Mouse (Mus musculus): ENCODE measurements at regions not wholly inside any gene's neighbourhood (a gene's known extent, or its start where the extent isn't known, plus 50 kb on each side); places are given as distances from the start of the nearest gene placed in this dataset.

- no peak for TF ChIP-seq CTCF (conservative IDR thresholded peaks at IDR 0.05; ENCODE audit: low read length)
- no peak for TF ChIP-seq POU5F1 (IDR thresholded peaks at IDR 0.05; ENCODE audit: borderline replicate concordance, low read length)
- TF ChIP-seq NANOG (IDR thresholded peaks at IDR 0.05; ENCODE audit: borderline replicate concordance, low read length) = no peak
Measured at GRCm38 (mm10) chr5:111669139-111669538, 64.6 kb upstream of the Gm26897 start.
